Mouse (Mus musculus): ENCODE data around the gene Cacna2d3. TPM values are rescaled to one million over a fixed set of nuclear protein-coding genes. Genes with fewer than 3 reads are reported as not detected.

The Cacna2d3 gene
- polyA plus RNA-seq, 1 experiment from 2014 or later, result 0.45 TPM

DNA sequence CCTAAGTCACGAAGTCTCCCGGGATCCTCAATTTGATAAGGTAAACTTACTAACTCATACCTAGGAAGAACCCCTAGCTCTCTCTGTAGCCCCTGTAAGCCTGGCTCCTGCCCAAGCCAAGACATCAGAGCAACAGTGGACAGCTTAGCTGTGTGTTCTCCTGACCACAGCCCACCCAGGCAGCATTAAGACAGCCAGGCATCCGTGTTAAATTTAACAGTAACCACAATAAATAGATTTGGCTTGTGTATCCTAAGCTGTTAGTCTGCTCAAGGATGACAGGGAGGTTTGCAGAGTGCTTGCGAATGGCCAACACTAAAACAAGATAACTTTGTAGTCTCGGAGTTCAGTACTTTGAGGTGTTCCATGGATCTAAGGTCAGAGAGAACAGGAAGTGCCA lies 768.3 kb downstream of the Cacna2d3 start:
- H3K9me3 ChIP-seq (ENCODE audit: low read depth, low read length), result no peaks in the 10 kb centered on the region
- DNase-seq (no peak), ATAC-seq (ENCODE audit: insufficient read depth) (no peak)
- no peak overlapping the region for H3K9ac ChIP-seq
- H3K4me2 ChIP-seq, result no peak overlapping the region
- H3K36me3 ChIP-seq (ENCODE audit: insufficient read depth), result no peaks in the 10 kb centered on the region
- TF ChIP-seq CTCF (IDR thresholded peaks at IDR 0.05; ENCODE audit: low read depth), result no peak
- no peaks in the 10 kb centered on the region for H3K4me1 ChIP-seq (ENCODE audit: insufficient read depth)
- no peak overlapping the region for H3K27ac ChIP-seq (ENCODE audit: low read depth)
- WGBS, result 25% methylated on average over 5 of the region's 5 CpGs
- H3K4me3 ChIP-seq (ENCODE audit: low read depth, low read length), result no peak overlapping the region
- H3K27me3 ChIP-seq (ENCODE audit: insufficient read depth, low read length), result no peaks in the 10 kb centered on the region

DNA sequence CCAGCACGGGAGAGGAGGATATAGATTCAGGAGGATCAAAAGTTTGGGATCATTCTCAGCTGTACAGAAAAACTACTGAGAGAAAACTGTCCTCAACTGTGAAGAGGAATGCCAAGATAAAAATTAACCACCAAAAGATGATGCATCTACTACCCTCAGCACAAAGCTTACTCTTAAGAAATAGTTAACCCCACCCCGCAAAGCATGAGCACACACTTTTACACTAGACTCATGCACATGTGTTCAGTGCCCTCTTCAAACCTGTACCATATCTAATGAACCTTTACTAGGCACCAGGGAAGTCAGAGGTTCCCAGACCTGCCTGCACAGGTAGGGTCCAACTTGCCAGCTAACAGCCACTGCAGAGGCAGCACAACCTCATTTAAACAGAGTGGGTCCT lies 771.2 kb downstream of the Cacna2d3 start:
- H3K4me1 ChIP-seq (ENCODE audit: insufficient read depth), result no peaks in the 10 kb centered on the region
- ATAC-seq (ENCODE audit: insufficient read depth), result no peak
- H3K27ac ChIP-seq (ENCODE audit: low read depth), result no peak overlapping the region
- H3K36me3 ChIP-seq (ENCODE audit: insufficient read depth), result no peaks in the 10 kb centered on the region
- H3K27me3 ChIP-seq (ENCODE audit: insufficient read depth, low read length), result no peaks in the 10 kb centered on the region
- H3K4me2 ChIP-seq, result no peak overlapping the region
- no peak for DNase-seq
- TF ChIP-seq CTCF (IDR thresholded peaks at IDR 0.05; ENCODE audit: low read depth), result no peak
- no peak overlapping the region for H3K4me3 ChIP-seq (ENCODE audit: low read depth, low read length)
- 76% methylated on average over 2 of the region's 2 CpGs for WGBS
- no peaks in the 10 kb centered on the region for H3K9me3 ChIP-seq (ENCODE audit: low read depth, low read length)
- H3K9ac ChIP-seq, result no peak overlapping the region

- 86% methylated on average over 1 of the region's 1 CpGs for WGBS
- Histone ChIP-seq H3K27ac (ENCODE audit: low read depth) (no peak overlapping the region), H3K9ac (no peak overlapping the region)
Measured at GRCm38 (mm10) chr14:28949785-28950184, 771.9 kb downstream of the Cacna2d3 start.

DNA sequence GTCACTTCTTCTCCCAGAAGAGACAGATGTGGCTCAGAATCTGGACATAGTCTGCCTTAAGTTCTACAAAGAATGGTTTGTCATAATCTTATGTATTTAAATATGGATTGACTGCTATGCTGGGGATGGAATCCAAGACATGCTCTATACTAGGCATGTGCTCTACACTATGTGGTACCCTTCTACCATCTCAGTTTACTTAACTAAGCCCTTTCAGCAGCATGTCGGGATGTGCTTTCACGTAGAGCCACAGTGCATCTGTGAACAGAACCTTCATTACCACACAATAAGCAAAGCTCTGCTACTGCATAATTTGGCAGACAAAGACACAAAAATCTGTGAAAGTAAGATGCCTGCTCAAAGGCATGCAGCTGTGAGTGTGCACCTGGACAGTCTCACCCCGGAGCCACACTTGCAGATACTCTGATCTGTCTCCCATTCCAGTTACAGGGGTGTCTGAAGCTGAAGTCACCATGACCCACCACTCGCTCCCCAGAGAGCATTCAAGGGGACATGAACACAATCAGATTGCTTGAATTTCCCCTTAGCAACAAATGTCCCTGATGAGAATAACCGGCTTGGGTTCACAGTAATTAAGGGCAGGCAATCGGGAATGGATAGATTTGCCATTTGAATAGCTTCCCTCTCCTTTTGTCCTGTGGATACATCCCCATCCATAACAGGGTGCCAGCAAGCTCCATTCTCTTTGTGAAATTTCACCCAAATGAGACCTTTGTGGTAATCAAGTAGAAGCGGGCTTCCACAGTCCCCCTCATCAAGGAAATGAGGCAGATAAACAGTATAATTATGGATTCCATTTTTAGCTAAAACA lies 773.4 kb downstream of the Cacna2d3 start:
- Histone ChIP-seq H3K4me1 (ENCODE audit: insufficient read depth) (no peaks in the 10 kb centered on the region), H3K4me3 (ENCODE audit: low read depth, low read length) (no peak overlapping the region), H3K27me3 (ENCODE audit: insufficient read depth, low read length) (no peaks in the 10 kb centered on the region), H3K27ac (ENCODE audit: low read depth) (no peak overlapping the region), H3K9ac (no peak overlapping the region), H3K36me3 (ENCODE audit: insufficient read depth) (no peaks in the 10 kb centered on the region), H3K4me2 (no peak overlapping the region), H3K9me3 (ENCODE audit: low read depth, low read length) (no peaks in the 10 kb centered on the region)
- no peak for TF ChIP-seq CTCF (IDR thresholded peaks at IDR 0.05; ENCODE audit: low read depth)
- DNase-seq (no peak), ATAC-seq (ENCODE audit: insufficient read depth) (no peak)
- 85% methylated on average over 7 of the region's 7 CpGs for whole genome bisulfite sequencing

More at GRCm38 (mm10) chr14:28949785-28950184, 771.9 kb downstream of the Cacna2d3 start:
- Histone ChIP-seq H3K4me1 (ENCODE audit: insufficient read depth) (no peaks in the 10 kb centered on the region), H3K4me2 (no peak overlapping the region), H3K36me3 (ENCODE audit: insufficient read depth) (no peaks in the 10 kb centered on the region), H3K27me3 (ENCODE audit: insufficient read depth, low read length) (no peaks in the 10 kb centered on the region), H3K9me3 (ENCODE audit: low read depth, low read length) (no peaks in the 10 kb centered on the region), H3K4me3 (ENCODE audit: low read depth, low read length) (no peak overlapping the region)
- ATAC-seq (ENCODE audit: insufficient read depth) (no peak), DNase-seq (no peak)
- 0 out of 2 replicates have a peak, but pooled peaks have one; percentile 6 for TF ChIP-seq CTCF (IDR thresholded peaks at IDR 0.05; ENCODE audit: low read depth)

DNA sequence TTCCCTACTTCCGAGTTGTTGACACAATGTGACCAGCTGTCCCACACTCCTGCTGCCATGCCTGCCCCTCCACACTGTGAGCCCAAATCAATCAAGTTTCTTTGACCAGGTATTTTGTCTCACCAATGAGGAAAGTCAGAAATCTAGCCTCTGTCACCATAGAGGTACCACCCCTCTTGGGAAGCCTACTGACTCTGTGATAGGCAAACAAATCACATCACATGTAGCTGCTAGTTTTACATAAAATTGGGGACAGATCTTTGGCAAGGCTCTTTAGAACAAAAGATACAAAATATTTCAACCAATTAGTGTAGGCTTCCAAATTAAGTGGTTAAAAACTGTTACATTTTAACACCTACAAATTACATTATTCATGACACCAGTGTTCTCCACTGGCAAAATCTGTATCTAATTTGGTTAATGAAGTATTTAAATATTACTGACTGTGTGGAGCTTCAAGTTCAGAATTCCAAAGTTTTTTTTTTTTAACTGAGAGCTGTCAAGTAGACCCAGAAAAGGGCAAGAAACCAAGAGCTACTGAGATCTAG lies 788.8 kb downstream of the Cacna2d3 start:
- 69% methylated on average over 1 of the region's 1 CpGs for WGBS
- no peak overlapping the region for H3K4me3 ChIP-seq (ENCODE audit: low read depth, low read length)
- no peak for ATAC-seq (ENCODE audit: insufficient read depth)
- H3K27ac ChIP-seq (ENCODE audit: low read depth), result no peak overlapping the region
- no peak for DNase-seq
- no peaks in the 10 kb centered on the region for H3K36me3 ChIP-seq (ENCODE audit: insufficient read depth)
- no peaks in the 10 kb centered on the region for H3K27me3 ChIP-seq (ENCODE audit: insufficient read depth, low read length)
- H3K9me3 ChIP-seq (ENCODE audit: low read depth, low read length), result no peaks in the 10 kb centered on the region
- TF ChIP-seq CTCF (IDR thresholded peaks at IDR 0.05; ENCODE audit: low read depth), result no peak
- no peak overlapping the region for H3K4me2 ChIP-seq
- H3K4me1 ChIP-seq (ENCODE audit: insufficient read depth), result no peaks in the 10 kb centered on the region
- H3K9ac ChIP-seq, result no peak overlapping the region

- H3K36me3 ChIP-seq (ENCODE audit: insufficient read depth), result no peaks in the 10 kb centered on the region
- no peak overlapping the region for H3K9ac ChIP-seq
- no peaks in the 10 kb centered on the region for H3K4me1 ChIP-seq (ENCODE audit: insufficient read depth)
- no peaks in the 10 kb centered on the region for H3K27me3 ChIP-seq (ENCODE audit: insufficient read depth, low read length)
- no peak overlapping the region for H3K27ac ChIP-seq (ENCODE audit: low read depth)
- no peak for TF ChIP-seq CTCF (IDR thresholded peaks at IDR 0.05; ENCODE audit: low read depth)
- no peaks in the 10 kb centered on the region for H3K9me3 ChIP-seq (ENCODE audit: low read depth, low read length)
- peak; percentile 10 for DNase-seq
- H3K4me3 ChIP-seq (ENCODE audit: low read depth, low read length), result no peak overlapping the region
- no peak overlapping the region for H3K4me2 ChIP-seq
- no peak for ATAC-seq (ENCODE audit: insufficient read depth)
- 68% methylated on average over 12 of the region's 12 CpGs for WGBS
Measured at GRCm38 (mm10) chr14:28923180-28923961, 798.3 kb downstream of the Cacna2d3 start.

DNA sequence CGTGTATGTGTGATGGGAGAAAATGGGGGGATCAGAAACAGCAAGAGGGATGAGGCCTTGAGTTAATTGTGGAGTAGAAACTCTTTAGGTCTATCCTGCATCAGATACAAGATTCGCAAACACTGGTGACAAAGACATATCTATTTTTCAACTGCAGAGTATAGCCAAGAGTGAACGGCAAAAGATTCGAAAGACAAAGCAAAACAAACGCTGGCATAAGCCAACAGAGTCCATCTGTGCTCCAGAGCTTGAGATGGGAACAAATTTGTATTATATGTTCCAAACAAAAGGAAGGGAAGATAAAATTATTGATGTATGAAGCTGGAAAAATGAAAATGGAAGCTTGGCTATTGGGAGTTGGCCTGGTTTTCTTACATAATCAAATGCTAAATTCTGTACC lies 802.8 kb downstream of the Cacna2d3 start:
- H3K27me3 ChIP-seq (ENCODE audit: insufficient read depth, low read length), result no peaks in the 10 kb centered on the region
- no peaks in the 10 kb centered on the region for H3K4me1 ChIP-seq (ENCODE audit: insufficient read depth)
- DNase-seq (no peak), ATAC-seq (ENCODE audit: insufficient read depth) (no peak)
- 55% methylated on average over 5 of the region's 5 CpGs for WGBS
- TF ChIP-seq CTCF (IDR thresholded peaks at IDR 0.05; ENCODE audit: low read depth), result no peak
- no peak overlapping the region for H3K4me2 ChIP-seq
- H3K27ac ChIP-seq (ENCODE audit: low read depth), result no peak overlapping the region
- H3K9me3 ChIP-seq (ENCODE audit: low read depth, low read length), result no peaks in the 10 kb centered on the region
- H3K9ac ChIP-seq, result no peak overlapping the region
- no peaks in the 10 kb centered on the region for H3K36me3 ChIP-seq (ENCODE audit: insufficient read depth)
- H3K4me3 ChIP-seq (ENCODE audit: low read depth, low read length), result no peak overlapping the region
